ENCODE assay signal across 14 mouse cellular contexts in the genomic region with DNA sequence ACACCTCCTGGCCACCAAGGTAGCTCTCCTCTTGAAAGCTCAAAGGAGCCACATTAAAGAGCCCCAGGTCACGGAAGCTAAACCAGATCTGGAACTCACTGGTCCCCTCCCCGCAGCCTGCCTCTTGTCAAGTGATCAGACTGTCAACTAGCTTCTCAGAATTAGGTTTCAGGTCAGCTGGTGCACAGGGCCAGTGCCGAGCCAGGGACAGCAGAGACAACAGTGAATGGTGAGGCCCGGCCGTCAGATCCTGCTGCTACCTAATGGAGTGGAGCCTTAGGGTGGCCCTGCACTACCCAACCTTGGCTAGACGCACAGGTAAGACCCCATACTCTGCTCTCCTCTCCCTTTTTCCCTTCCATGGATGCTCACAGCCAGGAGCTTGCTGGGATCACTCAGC. TPM values are rescaled to one million over a fixed set of nuclear protein-coding genes. Genes with fewer than 3 reads are reported as not detected.
DNase-seq lines count a peak whose midpoint lies in the region; ATAC-seq lines count a peak whose summit lies in the region.
"Had no signal": no experiment of that assay in that cellular context is flagged by ENCODE, and none has a peak within 500 bp of the region (broad histone marks: within the 10 kb centered on the region; RNA-seq: fewer than 3 reads in every experiment).

A gene (plus strand): TSS at position 214 of the 400 bp plus-strand sequence.

- no peak within 1 kb of the TSS for H3K4me3 ChIP-seq in heart, embryonic 11.5 days (ENCODE audit: low read depth, low read length)
- H3K4me3 ChIP-seq: limb, embryonic 13.5 days had no signal

- peak; percentile 46 for DNase-seq in lung, postnatal 36 days
- no peak for DNase-seq in lung, postnatal 14 days
- peak; percentile 67 to 70 for DNase-seq in gastrocnemius, adult 8-10 months (ENCODE audit: low spot score in 2 of 2)
- DNase-seq in spleen, postnatal 10 days (ENCODE audit: low spot score in 2 of 2): no peak
- DNase-seq in c-Kit-positive CD71-positive TER-119-positive erythroid progenitor cells, embryonic 14.5 days (ENCODE audit: low spot score): no peak
- no peak for DNase-seq in layer of hippocampus, adult 11-12 months (ENCODE audit: low spot score)
- DNase-seq: forebrain, postnatal 0 days; kidney, adult 9 months; spleen, adult 18-20 months had no signal

- H3K27me3 ChIP-seq in heart, embryonic 11.5 days (ENCODE audit: control insufficient read depth, insufficient read depth, low read length): no peaks in the 10 kb centered on the region
- H3K27me3 ChIP-seq: limb, embryonic 13.5 days had no signal

- 65% methylated on average over 6 of the region's 6 CpGs for WGBS in heart, embryonic 11.5 days (ENCODE audit: insufficient replicate concordance)

- ATAC-seq in heart, embryonic 11.5 days (replicated peaks; ENCODE audit: insufficient number of reproducible peaks, low FRiP score, low TSS enrichment): no peak
- ATAC-seq: forebrain, postnatal 0 days had no signal

- no peak within 1 kb of the TSS for H3K27ac ChIP-seq in heart, embryonic 11.5 days (ENCODE audit: low read depth, low read length)
- H3K27ac ChIP-seq: hindbrain, embryonic 14.5 days; limb, embryonic 13.5 days; macrophage had no signal

- 0 out of 2 replicates have a peak within 1 kb of the TSS, but pooled peaks have one; percentile 2 for H3K9ac ChIP-seq in heart, embryonic 11.5 days (ENCODE audit: low read depth, low read length)
- H3K9ac ChIP-seq: forebrain, postnatal 0 days; hindbrain, embryonic 14.5 days; limb, embryonic 13.5 days had no signal

- 0 out of 2 replicates have a peak, but pooled peaks cover 3% of the 10 kb centered on the region for H3K36me3 ChIP-seq in heart, embryonic 11.5 days (ENCODE audit: control insufficient read depth, insufficient read depth, low read length)

- peaks cover 17% of the 10 kb centered on the region for H3K4me1 ChIP-seq in heart, embryonic 11.5 days (ENCODE audit: control insufficient read depth, insufficient read depth, low read length)
- H3K4me1 ChIP-seq: limb, embryonic 13.5 days had no signal

- no peaks in the 10 kb centered on the region for H3K9me3 ChIP-seq in heart, embryonic 11.5 days (replicated peaks; ENCODE audit: control insufficient read depth, low read length)
- H3K9me3 ChIP-seq: limb, embryonic 13.5 days had no signal

- no peak within 1 kb of the TSS for H3K4me2 ChIP-seq in heart, embryonic 11.5 days
- H3K4me2 ChIP-seq: hindbrain, embryonic 14.5 days; limb, embryonic 13.5 days had no signal

RNA-seq across cellular contexts. Expression of the gene that starts here (rescaled TPM):
- 100 to 1,000 TPM in 2 of 4 experiments, 10 to 100 TPM in 2; 88.7 to 109 (median 102) TPM for total RNA-seq in gastrocnemius, adult 8-10 months (2022)
- not detected in 2 replicates for polyA plus RNA-seq in heart, embryonic 11.5 days (2014; fragmentation: Nextera tagmentation; extraction: Ambion mirVana)
- total RNA-seq: monocyte, adult 5-6 weeks had no signal
- polyA plus RNA-seq: forebrain, postnatal 0 days; hindbrain, embryonic 14.5 days; macrophage had no signal

Comparison
In these comparisons a context has a peak if more than half of its experiments do, and no peak if none do; other contexts are left out.
1. DNase-seq: peak in lung, postnatal 36 days (single experiment) and gastrocnemius, adult 8-10 months (2 of 2); none in lung, postnatal 14 days (single experiment), spleen, postnatal 10 days (0 of 2), c-Kit-positive CD71-positive TER-119-positive erythroid progenitor cells, embryonic 14.5 days (single experiment) and layer of hippocampus, adult 11-12 months (single experiment).